Mouse (Mus musculus) liver, embryonic 14.5 days (tissue): Measurements from ENCODE around the gene Chmp1a.

Experiments used
- CTCF ChIP-seq: IDR thresholded peaks from 2 replicates; pipeline ENCODE4 v1.5.1; 2016; ENCODE audit warnings: antibody characterized with exemption, low read depth, control low read depth
- EP300 ChIP-seq: IDR thresholded peaks from 2 replicates; pipeline ENCODE4 v1.6.1; 2016; ENCODE audit warnings: antibody characterized with exemption, low read depth

DNA sequence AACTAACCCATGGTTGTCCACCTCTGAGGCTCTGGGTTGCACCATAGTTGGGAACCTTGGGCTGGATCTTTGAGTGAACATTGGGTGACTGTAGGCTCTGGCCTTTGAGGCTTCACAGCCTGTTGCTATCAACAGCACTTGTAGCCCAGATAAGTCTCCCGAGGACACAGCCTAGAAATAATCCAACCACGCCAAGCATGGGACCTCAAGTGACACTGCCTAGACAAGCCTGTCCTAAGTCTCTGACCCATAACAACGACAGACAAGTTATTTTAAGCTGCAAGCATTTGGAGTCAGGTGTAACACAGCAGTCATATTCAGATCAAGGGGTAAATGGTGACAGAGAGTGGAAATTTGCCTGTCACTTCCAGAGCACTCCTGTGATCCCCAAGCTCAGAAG is 2.9 kb upstream of the Chmp1a start:
- TF ChIP-seq CTCF, result no peak
- TF ChIP-seq EP300, result no peak
